Mouse (Mus musculus): ENCODE measurements around the gene Baz1a. TPM values are rescaled to one million over a fixed set of nuclear protein-coding genes. Genes with fewer than 3 reads are reported as not detected.

The Baz1a gene
- polyA plus RNA-seq, 1 experiment from 2014 or later = 26.8 TPM

- H3K9ac ChIP-seq (ENCODE audit: low read depth, low read length) = peak within 1 kb of the TSS; percentile 89
- peak within 1 kb of the TSS; percentile 93 for H3K4me2 ChIP-seq (ENCODE audit: low read depth, low read length)
- H3K36me3 ChIP-seq (ENCODE audit: control insufficient read depth, insufficient read depth) = peaks cover 9% of the 10 kb centered on the region
- peak within 1 kb of the TSS; percentile 90 for H3K4me3 ChIP-seq (ENCODE audit: low read depth, low read length)
- H3K9me3 ChIP-seq (replicated peaks; ENCODE audit: control insufficient read depth, low read length) = no peaks in the 10 kb centered on the region
- H3K27ac ChIP-seq (ENCODE audit: low read length) = peak within 1 kb of the TSS; percentile 94
- ATAC-seq (ENCODE audit: low read depth) = peak; percentile 78
- under 1% methylated on average over 59 of the region's 60 CpGs for WGBS (ENCODE audit: insufficient replicate concordance)
- H3K4me1 ChIP-seq (ENCODE audit: control insufficient read depth, low read depth, low read length) = peaks cover 28% of the 10 kb centered on the region
- H3K27me3 ChIP-seq (ENCODE audit: control insufficient read depth, insufficient read depth, low read depth, low read length) = no peaks in the 10 kb centered on the region
Measured at GRCm38 (mm10) chr12:54986052-54986717, 28.0 kb downstream of the Baz1a start, which contains the start of gene Gm20403. Gene Gm20403, minus strand, starts transcription at chr12:54986529.

DNA sequence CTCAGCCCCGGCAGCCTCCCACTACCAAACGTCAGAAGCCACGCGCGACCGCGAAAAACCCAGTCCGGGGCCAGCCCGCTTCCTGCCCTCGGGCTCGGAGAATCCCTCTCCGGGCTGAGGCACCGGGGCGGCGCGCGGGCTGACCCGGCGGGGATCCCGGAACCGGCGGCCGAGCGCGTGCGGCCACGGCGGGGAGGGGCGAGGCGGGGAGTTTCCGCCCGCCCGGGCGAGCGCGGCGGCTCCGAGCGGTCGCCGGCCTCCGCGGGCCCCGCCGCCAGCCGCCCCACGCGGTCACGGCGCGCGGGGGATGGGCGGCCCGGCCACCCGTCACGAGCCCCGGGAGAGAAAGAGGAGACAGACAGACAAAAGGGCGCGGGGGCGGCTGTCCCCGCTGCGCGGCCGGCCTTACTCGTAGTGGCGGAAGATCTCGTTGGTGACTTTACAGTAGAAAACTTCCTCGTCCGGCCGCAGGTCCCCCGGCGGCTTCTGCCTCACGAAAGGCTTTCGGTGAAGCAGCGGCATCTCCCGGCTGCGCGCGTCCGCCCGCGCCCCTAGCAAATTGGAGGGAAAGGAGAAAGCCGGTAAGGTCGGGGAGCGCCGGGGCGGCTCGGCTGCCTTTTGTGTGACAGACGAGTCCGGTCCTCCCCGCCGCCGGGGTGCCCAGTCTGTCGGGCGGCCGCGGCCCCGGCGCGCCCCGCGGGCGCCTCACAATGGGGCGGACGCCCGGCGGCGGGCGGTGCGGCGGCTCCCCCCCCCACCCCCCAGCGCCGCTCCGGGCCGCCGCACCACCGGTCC lies 28.7 kb downstream of the Baz1a start:
- Histone ChIP-seq H3K27me3 (ENCODE audit: control insufficient read depth, insufficient read depth, low read depth, low read length) (no peaks in the 10 kb centered on the region), H3K4me1 (ENCODE audit: control insufficient read depth, low read depth, low read length) (peaks cover 34% of the 10 kb centered on the region), H3K4me2 (ENCODE audit: low read depth, low read length) (peak overlapping the region; percentile 93), H3K9ac (ENCODE audit: low read depth, low read length) (peak overlapping the region; percentile 89), H3K36me3 (ENCODE audit: control insufficient read depth, insufficient read depth) (peaks cover 9% of the 10 kb centered on the region), H3K27ac (ENCODE audit: low read length) (peak overlapping the region; percentile 94), H3K4me3 (ENCODE audit: low read depth, low read length) (peak overlapping the region; percentile 90), H3K9me3 (replicated peaks; ENCODE audit: control insufficient read depth, low read length) (no peaks in the 10 kb centered on the region)
- peak; percentile 63 for ATAC-seq (ENCODE audit: low read depth)
- under 1% methylated on average over 95 of the region's 117 CpGs for WGBS (ENCODE audit: insufficient replicate concordance)

GRCm38 (mm10) chr12:54984701-54985256 lies 29.4 kb downstream of the Baz1a start:
- H3K36me3 ChIP-seq (ENCODE audit: control insufficient read depth, insufficient read depth) = peaks cover 13% of the 10 kb centered on the region
- H3K9ac ChIP-seq (ENCODE audit: low read depth, low read length) = peak overlapping the region; percentile 89
- WGBS (ENCODE audit: insufficient replicate concordance) = 1% methylated on average over 42 of the region's 42 CpGs
- peak overlapping the region; percentile 90 for H3K4me3 ChIP-seq (ENCODE audit: low read depth, low read length)
- no peaks in the 10 kb centered on the region for H3K9me3 ChIP-seq (replicated peaks; ENCODE audit: control insufficient read depth, low read length)
- peak overlapping the region; percentile 94 for H3K27ac ChIP-seq (ENCODE audit: low read length)
- peaks cover 38% of the 10 kb centered on the region for H3K4me1 ChIP-seq (ENCODE audit: control insufficient read depth, low read depth, low read length)
- no peaks in the 10 kb centered on the region for H3K27me3 ChIP-seq (ENCODE audit: control insufficient read depth, insufficient read depth, low read depth, low read length)
- peak; percentile 75 for ATAC-seq (ENCODE audit: low read depth)
- peak overlapping the region; percentile 93 for H3K4me2 ChIP-seq (ENCODE audit: low read depth, low read length)

GRCm38 (mm10) chr12:54982935-54983715 lies 31.0 kb downstream of the Baz1a start:
- H3K36me3 ChIP-seq (ENCODE audit: control insufficient read depth, insufficient read depth) = peaks cover 15% of the 10 kb centered on the region
- peaks cover 34% of the 10 kb centered on the region for H3K4me1 ChIP-seq (ENCODE audit: control insufficient read depth, low read depth, low read length)
- no peaks in the 10 kb centered on the region for H3K9me3 ChIP-seq (replicated peaks; ENCODE audit: control insufficient read depth, low read length)
- H3K9ac ChIP-seq (ENCODE audit: low read depth, low read length) = no peak overlapping the region
- no peak for ATAC-seq (ENCODE audit: low read depth)
- 78% methylated on average over 7 of the region's 7 CpGs for WGBS (ENCODE audit: insufficient replicate concordance)
- H3K27ac ChIP-seq (ENCODE audit: low read length) = peak overlapping the region; percentile 39; the same call in 1 of the 2 replicates
- peak overlapping the region; percentile 24; the same call in 1 of the 2 replicates for H3K4me2 ChIP-seq (ENCODE audit: low read depth, low read length)
- H3K27me3 ChIP-seq (ENCODE audit: control insufficient read depth, insufficient read depth, low read depth, low read length) = no peaks in the 10 kb centered on the region
- H3K4me3 ChIP-seq (ENCODE audit: low read depth, low read length) = no peak overlapping the region

GRCm38 (mm10) chr12:54981962-54982361 lies 32.2 kb downstream of the Baz1a start:
- no peaks in the 10 kb centered on the region for H3K9me3 ChIP-seq (replicated peaks; ENCODE audit: control insufficient read depth, low read length)
- 0 out of 2 replicates have a peak overlapping the region, but pooled peaks have one; percentile 3 for H3K27ac ChIP-seq (ENCODE audit: low read length)
- peaks cover 18% of the 10 kb centered on the region for H3K36me3 ChIP-seq (ENCODE audit: control insufficient read depth, insufficient read depth)
- no peak overlapping the region for H3K4me3 ChIP-seq (ENCODE audit: low read depth, low read length)
- no peak overlapping the region for H3K4me2 ChIP-seq (ENCODE audit: low read depth, low read length)
- peaks cover 34% of the 10 kb centered on the region for H3K4me1 ChIP-seq (ENCODE audit: control insufficient read depth, low read depth, low read length)
- 79% methylated on average over 6 of the region's 6 CpGs for WGBS (ENCODE audit: insufficient replicate concordance)
- no peaks in the 10 kb centered on the region for H3K27me3 ChIP-seq (ENCODE audit: control insufficient read depth, insufficient read depth, low read depth, low read length)
- ATAC-seq (ENCODE audit: low read depth) = no peak
- H3K9ac ChIP-seq (ENCODE audit: low read depth, low read length) = no peak overlapping the region

DNA sequence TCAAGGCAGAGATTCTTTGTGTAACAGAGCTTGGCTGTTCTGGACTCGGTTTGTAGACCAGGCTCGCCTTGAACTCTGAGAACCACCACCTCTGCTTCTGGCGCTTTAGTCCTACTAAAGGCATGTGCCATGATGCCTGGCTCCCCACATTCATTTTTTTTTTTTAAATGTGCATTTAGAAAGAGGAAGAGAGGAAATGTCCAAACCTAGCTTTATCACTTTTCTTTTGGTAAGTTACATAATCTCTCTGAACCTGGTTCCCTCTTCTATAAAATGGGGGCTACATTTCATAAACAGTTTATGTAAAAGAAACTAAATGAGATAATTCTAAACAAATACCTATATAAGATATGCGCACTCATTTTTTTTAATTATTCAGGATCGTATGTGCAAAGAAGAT lies 33.2 kb downstream of the Baz1a start:
- H3K9ac ChIP-seq (ENCODE audit: low read depth, low read length) = no peak overlapping the region
- H3K36me3 ChIP-seq (ENCODE audit: control insufficient read depth, insufficient read depth) = peaks cover 18% of the 10 kb centered on the region
- H3K4me2 ChIP-seq (ENCODE audit: low read depth, low read length) = peak overlapping the region; percentile 8; the same call in 1 of the 2 replicates

DNA sequence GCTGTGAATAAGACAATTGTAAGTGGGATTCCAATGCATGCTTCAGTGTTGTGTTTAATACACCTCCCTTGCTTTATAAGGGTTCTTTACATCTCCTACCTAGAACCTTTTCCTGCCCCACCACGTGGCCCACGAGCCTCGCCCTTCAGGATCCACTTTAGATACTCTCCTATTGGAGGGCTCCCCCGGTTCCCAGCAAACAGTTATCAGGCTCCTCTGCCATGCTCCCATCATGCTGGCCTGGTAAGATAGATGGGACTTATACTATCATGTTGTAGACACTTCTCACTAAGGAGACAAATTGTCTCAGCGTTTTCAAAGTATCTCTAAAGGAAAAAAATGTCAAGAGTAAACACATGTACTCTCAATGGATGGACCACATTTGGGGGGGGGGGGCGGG lies 33.6 kb downstream of the Baz1a start:
- Histone ChIP-seq H3K4me1 (ENCODE audit: control insufficient read depth, low read depth, low read length) (peaks cover 34% of the 10 kb centered on the region), H3K27me3 (ENCODE audit: control insufficient read depth, insufficient read depth, low read depth, low read length) (no peaks in the 10 kb centered on the region), H3K9me3 (replicated peaks; ENCODE audit: control insufficient read depth, low read length) (no peaks in the 10 kb centered on the region), H3K9ac (ENCODE audit: low read depth, low read length) (no peak overlapping the region), H3K4me3 (ENCODE audit: low read depth, low read length) (no peak overlapping the region), H3K4me2 (ENCODE audit: low read depth, low read length) (peak overlapping the region; percentile 8; the same call in 1 of the 2 replicates), H3K27ac (ENCODE audit: low read length) (no peak overlapping the region), H3K36me3 (ENCODE audit: control insufficient read depth, insufficient read depth) (peaks cover 18% of the 10 kb centered on the region)
- WGBS (ENCODE audit: insufficient replicate concordance) = 24% methylated on average over 6 of the region's 6 CpGs
- ATAC-seq (ENCODE audit: low read depth) = peak; percentile 54

More for the DNA sequence above, 33.2 kb downstream of the Baz1a start:
- Histone ChIP-seq H3K27me3 (ENCODE audit: control insufficient read depth, insufficient read depth, low read depth, low read length) (no peaks in the 10 kb centered on the region), H3K4me1 (ENCODE audit: control insufficient read depth, low read depth, low read length) (peaks cover 34% of the 10 kb centered on the region), H3K4me3 (ENCODE audit: low read depth, low read length) (no peak overlapping the region), H3K9me3 (replicated peaks; ENCODE audit: control insufficient read depth, low read length) (no peaks in the 10 kb centered on the region), H3K27ac (ENCODE audit: low read length) (no peak overlapping the region)
- 81% methylated on average over 5 of the region's 5 CpGs for WGBS (ENCODE audit: insufficient replicate concordance)
- no peak for ATAC-seq (ENCODE audit: low read depth)

GRCm38 (mm10) chr12:54969033-54969432 lies 45.1 kb downstream of the Baz1a start:
- H3K27ac ChIP-seq (ENCODE audit: low read length) = no peak overlapping the region
- no peak overlapping the region for H3K9ac ChIP-seq (ENCODE audit: low read depth, low read length)
- WGBS (ENCODE audit: insufficient replicate concordance) = 56% methylated on average over 3 of the region's 3 CpGs
- H3K4me3 ChIP-seq (ENCODE audit: low read depth, low read length) = no peak overlapping the region
- no peak overlapping the region for H3K4me2 ChIP-seq (ENCODE audit: low read depth, low read length)
- H3K9me3 ChIP-seq (replicated peaks; ENCODE audit: control insufficient read depth, low read length) = no peaks in the 10 kb centered on the region
- no peaks in the 10 kb centered on the region; the same call in 1 of the 2 replicates for H3K4me1 ChIP-seq (ENCODE audit: control insufficient read depth, low read depth, low read length)
- H3K36me3 ChIP-seq (ENCODE audit: control insufficient read depth, insufficient read depth) = peaks cover 28% of the 10 kb centered on the region
- no peaks in the 10 kb centered on the region for H3K27me3 ChIP-seq (ENCODE audit: control insufficient read depth, insufficient read depth, low read depth, low read length)
- no peak for ATAC-seq (ENCODE audit: low read depth)
